Mouse (Mus musculus): Measurements from ENCODE around the gene Col20a1.

The Col20a1 gene

DNA sequence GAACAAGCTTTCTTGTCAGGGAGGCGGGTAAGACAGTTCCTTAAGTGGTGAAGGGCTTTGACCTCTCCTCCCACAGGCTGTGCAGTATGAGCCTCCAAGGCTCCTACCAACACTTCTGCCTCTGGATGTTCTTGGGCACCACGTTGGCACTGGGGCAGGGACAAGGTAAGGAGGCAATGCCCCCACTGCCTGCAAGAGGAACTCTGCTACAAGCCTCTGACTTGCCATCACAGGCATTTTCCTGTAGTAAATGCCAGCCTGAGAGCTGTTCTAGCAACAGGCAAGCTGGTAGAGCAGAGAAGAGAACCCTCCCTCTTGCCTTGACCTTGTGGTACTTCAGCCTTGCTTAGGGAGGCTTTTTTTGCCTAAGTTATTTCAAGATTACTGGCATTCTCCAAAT lies at the start of gene Col20a1:
TSS of gene Col20a1 (plus strand) at position 87 of the 400 bp plus-strand sequence.
- DNase-seq (ENCODE audit: low read depth, low spot score), result no peak

DNA sequence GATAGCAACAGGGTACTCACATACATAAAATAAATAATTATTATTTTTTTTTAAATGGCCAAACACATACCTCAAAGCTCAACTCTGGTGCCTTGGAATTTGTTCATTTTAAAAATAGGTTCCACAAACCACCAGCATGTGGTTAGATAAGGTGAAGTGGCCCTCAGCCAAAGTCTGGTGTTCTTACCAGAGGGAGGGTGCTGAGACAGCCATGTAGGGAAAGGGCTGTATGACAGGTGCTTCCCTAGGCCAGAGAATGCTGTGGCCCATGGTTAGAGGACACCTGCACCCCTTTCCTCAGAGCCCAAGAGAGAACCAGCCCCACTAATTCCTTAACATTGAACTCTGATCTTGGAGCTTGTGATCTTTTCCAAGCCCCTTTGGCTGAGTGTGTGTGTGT lies 46.1 kb upstream of the Col20a1 start:
- DNase-seq (ENCODE audit: low read depth, low spot score), result no peak

DNA sequence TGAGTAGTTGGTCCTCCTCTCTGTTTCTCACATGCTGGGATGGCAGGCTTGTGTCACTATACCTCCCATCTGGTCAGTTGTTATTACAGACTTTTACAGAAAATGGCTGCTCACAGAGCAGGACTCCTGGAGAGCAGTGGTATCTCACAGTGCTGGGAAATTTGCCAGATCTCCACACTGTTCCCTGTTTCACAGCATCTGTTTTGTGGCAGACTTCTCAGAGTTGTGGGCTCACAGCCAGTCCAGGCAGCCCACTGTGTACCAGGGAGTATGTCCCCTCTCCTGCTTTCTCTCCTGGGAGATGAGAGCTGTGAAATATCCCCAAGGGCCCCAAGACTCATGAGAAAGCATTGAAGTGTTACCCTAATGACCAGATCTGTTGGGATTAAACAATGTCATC lies 44.5 kb upstream of the Col20a1 start:
- no peak for DNase-seq (ENCODE audit: low read depth, low spot score)

DNA sequence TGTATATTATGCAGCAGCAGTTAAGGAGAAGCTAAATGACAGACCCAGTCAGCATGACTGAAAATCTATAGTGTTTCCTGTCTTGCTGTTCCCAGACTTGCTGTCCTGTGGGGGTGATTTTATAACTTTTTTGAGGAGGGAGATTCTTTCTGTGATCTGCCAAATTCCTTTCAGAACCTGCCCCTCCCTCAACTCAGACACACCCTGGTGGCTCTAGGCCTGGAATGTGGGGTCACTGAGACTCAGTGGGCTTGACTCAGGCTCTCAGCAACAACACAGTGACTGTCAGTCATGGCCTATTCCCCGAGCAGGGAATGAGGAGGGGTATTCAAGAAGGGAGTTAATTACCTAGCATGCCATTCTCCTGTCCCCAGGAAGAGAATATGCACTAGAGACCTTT lies 36.4 kb upstream of the Col20a1 start:
- peak; percentile 58 for DNase-seq (ENCODE audit: low read depth, low spot score)

DNA sequence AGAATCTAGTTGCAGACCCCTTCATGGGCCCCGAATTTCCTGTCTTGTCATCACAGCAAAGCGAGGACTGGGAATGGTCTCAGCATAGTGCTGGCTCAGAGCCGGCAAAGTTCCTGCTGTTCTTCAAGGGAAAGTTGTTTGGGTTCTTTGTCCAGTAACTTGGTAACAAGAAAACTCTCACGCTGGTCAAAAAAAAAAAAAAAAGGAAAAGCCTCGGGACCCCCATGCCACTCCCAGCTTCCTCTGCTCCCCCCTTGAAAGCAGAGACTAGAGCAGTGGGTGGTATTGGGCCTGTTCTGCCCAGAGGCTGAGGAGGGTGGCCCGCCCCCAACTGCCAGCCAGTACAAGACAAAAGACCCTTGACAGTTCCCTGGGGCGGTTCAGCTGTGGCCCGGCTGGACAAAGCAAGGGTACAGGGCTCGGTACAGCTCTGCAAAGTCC lies 33.6 kb upstream of the Col20a1 start:
- peak; percentile 71 for DNase-seq (ENCODE audit: low read depth, low spot score)

DNA sequence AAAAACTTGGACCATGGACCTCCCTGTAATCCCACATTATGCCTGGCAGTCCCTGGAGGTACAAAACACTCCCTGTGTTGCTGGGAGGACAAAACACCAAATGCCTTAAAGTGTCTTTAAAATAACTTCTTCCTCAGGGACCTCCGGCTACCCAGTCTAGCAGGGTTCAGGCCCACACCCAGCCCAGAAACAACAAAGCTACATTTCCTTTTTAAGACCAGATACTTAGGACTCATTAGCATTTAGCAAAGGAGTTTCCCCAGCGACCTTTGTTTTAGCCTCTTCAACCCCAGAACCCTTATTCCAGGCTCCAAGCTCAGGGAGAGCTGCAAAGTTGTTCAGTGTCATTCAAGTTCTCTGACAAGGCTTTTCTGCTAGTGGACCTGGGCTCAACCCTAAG lies 32.7 kb upstream of the Col20a1 start:
- no peak for DNase-seq (ENCODE audit: low read depth, low spot score)

DNA sequence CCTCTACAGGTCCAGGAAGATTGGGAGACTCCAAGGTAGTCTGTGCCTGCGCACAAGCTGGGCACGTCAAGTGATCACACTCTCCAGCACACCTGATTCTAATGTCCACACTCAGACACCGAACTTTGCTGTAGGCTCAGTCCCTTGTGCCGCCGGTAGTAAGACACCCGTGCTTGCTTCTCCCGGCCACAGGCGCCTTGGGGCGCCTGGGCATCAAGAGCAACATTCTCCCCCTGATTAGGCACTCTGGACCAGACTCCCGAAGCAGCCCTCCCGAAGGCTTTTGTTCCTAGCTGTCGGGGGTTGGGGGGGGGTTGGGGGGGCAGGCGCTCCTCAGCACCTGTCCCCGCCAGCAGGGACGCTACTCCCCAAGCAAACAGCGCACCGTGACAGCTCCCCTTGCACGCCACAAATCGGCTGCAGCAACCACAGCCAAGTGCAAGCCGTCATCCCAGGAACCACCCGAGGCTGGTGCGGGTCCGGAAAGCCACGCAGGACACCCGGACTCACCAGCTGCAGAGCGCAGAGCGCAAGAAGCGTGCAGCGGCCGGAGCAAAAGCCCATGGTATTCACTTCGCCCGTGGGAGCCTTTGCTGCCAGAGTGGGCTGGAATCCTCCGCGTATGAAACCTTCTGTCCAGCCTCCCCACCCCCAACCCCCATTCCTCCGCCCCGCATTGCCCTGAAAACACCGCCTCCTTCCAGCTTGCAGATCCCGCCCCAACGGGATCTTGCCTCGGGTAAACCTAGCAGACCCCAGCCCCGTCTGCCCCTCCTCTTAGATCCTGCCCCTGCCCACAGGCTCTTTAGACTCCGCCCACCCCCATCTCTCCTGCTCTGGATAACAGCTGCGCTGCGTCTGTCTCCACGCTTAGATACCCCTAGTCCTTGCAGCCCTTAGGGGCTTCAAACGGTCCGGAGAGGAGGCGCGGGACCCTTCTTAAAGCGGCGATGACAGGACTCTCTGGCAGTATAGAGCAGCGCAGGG lies 32.0 kb upstream of the Col20a1 start, which contains the start of gene Nkain4:
TSS of gene Nkain4 (minus strand) at position 639 of the 987 bp plus-strand sequence.
- peak; percentile 92 for DNase-seq (ENCODE audit: low read depth, low spot score)

DNA sequence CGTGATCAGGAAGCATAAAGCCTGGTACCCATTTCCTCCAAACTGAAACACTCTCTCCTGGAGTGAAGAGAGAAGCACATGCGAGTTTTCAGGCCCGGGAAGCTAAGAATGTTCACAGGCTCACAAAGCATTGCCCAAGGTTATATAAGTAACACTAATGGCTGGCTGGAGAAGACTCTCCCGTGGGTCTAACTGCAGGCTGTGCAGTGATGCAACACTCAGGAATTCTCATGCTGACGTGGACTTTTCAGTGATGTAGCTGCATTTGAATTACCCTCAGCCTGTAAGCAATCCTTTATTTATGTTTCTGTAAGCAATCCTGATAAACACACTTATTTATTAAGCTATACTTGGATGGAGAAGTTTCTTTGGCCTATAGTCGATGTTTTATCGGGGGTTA lies 26.7 kb upstream of the Col20a1 start:
- DNase-seq (ENCODE audit: low read depth, low spot score), result no peak

DNA sequence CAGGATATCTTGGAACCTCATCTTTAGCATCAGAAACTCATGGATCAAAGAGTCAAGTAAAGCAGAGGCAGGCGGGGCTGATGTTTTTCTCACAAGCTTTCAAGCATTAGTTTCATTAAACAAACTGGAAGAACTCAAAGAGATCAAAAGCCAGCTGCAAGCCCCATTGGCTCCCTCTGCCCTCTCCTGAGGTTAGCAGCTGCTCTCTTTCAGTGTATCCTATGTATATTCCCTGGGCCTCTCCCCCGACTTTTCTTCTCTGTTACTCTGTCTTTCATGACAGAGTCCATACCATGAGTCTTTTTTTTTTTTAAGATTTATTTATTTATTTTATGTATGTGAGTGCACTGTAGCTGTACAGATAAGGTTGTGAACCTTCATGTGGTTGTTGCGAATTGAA lies 26.1 kb upstream of the Col20a1 start:
- DNase-seq (ENCODE audit: low read depth, low spot score), result no peak

DNA sequence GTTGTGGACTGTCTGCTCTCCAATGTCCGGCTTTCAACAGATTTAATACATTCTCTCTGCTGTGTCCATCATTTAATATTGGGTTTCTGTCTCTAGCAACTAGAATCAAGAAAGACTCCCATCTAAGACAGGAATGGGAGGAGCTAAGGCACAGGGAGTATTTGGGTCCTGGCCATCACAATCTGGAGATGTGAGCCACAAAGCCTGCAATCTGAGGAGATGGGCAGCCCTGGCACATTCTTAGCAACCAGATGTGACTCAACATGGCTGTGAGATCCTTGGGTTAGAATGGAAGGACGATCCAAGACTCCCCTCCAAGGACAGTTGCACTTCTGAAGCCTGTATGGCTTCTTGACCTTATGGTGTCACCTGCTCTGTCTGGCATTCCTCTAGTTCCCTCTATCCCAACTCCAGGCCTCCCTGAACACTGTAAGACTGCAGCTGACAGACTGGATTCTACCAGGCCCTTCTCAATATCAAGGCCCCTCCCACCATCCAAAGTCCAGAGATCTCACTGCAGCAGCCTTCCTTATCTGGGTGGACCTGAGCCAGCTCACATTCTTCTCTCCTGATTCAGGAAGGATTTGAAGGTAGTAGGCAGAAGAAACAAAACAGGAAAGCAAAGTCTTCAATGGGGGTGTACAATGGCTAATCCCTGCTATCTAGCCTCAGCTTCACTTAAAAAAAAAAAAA lies 23.6 kb upstream of the Col20a1 start:
- no peak for DNase-seq (ENCODE audit: low read depth, low spot score)

DNA sequence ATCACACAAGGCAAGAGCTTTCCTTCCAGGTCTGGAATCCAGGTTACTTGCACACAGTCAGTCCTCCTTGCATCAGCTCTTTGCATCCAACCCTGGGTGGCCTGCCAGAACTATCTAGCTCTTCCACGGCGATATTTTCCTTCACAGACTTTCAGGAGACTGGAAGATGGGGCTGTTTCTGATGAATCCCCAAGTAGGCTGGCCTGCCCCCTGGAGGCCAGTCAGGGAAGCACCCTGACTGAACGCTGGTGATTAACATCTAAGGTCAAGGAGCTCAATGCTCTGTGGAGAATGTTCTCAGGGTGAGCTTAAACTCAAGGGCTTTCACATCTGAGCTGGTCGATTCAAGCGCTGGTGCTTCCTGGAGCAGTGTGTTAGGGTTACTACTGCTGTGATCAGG lies 22.4 kb upstream of the Col20a1 start:
- peak; percentile 92 for DNase-seq (ENCODE audit: low read depth, low spot score)

DNA sequence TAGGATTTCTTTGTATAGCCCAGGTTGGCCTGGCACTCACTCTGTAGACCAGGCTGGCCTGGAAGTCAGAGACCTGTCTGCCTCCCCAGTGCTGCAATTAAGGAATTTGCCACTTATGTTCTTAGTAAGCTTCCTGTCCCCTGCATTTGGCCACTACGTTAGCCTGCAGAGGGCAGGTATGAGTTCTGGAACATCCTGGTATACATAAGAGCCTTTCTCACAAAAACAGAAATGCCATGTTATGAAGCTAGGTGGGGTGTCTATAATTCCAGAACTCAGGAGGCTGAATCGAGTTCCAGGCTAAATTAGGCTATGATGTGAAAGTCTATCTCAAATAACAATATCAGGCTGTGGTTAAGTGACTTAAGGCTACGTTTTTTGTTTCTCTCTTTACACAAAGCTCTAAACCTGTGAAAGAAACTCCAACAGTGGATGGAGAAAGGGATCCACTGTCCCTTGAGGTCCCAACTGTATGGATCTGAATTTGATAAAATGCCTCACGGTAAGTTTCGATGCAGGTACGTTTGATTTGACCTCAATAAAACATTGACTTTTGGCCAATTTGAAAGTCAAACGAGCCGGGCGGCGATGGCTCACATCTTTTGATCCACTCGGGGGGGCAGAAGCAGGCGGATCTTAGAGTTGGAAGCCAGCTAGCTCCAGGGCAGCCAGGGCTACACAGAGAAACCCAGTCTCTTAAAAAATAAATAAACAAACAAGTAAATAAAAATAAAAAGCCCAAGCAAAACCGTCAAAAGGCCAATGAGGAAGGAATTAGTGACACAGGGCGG lies 20.0 kb upstream of the Col20a1 start:
- DNase-seq (ENCODE audit: low read depth, low spot score), result no peak

DNA sequence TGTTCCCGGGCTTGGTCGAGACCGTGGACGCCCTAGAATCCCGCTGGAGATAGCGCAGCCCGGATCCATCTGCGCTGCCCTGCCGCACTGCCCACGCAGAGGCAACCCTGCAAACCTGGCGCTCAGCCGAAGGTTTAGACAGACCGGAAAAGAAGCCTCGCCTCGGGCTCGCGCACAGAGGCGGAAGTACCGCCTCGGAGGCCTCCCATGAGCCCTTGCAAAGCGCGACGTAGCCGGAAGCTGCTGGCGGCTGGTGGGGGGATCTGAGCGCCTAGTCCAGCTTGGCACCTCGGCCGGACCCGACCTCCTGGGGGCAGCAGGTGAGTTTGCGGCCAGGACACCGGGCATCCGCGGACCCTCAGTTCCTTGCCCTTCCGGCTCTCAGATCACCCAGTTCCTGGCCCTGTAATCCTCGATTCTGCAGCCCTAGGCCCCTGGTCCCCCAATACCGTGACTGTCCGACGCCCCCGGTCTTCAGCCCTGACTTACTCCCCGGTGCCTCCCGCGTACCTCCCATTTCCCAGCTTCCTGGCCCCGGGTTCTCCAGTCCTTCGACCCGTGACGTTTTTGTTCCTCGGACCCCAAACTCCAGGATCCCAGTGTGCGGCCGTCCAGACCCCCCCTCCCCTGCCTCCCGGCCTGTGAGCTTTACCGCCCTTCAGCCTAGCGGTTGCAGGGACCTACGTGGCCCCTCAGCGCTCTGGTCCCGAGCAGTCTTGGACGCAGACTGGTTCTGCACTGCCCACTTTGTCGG lies 19.1 kb upstream of the Col20a1 start, which contains the start of gene Arfgap1:
TSS of gene Arfgap1 (plus strand) at position 216 of the 754 bp plus-strand sequence.
- DNase-seq (ENCODE audit: low read depth, low spot score), result peak; percentile 89

DNA sequence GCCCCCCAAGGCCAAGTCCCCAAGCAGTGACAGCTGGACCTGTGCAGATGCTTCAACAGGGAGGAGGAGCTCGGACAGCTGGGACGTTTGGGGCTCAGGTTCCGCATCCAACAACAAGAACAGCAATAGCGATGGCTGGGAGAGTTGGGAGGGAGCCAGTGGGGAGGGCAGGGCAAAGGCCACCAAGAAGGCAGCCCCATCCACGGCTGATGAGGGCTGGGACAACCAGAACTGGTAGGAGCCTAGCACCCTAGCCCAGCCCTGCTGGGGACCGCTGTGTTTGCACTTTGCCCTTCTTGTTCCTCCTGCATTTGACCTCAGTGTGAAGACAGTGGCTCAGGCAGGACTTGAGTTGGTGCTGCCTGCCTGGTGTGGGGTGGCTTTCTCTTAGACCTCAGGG lies 5.2 kb upstream of the Col20a1 start:
- DNase-seq (ENCODE audit: low read depth, low spot score), result no peak

DNA sequence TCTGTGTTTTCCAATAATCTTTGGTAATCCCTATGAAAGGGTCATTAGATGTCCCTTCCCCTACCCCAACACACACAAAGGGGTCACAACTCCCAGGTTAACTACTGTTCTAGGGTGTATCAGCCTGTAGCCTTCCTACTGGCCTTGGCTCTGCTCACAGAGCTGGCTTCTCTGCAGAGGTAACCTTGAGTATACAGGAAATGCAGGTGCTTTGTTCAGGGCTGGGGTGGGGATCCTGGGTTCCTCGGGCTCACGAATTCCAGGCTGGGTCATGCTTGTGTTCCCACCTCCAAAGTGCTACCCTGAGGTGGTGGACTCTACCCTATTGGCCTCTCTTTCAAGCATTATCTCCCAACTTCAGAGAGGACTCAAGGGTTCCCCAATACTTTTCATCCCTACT lies 700 bp upstream of the Col20a1 start:
- DNase-seq (ENCODE audit: low read depth, low spot score), result peak; percentile 71

DNA sequence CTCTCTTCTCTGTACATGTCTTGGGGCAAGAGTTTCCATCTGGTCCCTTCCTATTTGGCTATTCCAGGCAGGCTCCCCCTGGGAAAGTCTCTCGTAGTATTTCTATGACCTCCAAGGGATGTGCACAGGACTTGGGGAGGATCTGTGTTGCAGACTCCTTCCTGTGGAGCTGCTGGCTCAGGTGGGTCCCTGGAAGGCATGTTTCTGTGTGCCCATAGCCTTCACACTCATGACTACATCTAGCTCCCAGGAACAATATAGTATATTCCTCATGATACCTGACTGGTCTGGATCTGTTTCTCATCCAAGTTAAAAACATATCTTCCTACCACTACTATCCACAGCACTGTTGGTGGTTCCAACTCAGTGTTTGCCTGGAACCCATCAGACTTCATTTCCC lies 666 bp downstream of the Col20a1 start:
- DNase-seq (ENCODE audit: low read depth, low spot score), result no peak

DNA sequence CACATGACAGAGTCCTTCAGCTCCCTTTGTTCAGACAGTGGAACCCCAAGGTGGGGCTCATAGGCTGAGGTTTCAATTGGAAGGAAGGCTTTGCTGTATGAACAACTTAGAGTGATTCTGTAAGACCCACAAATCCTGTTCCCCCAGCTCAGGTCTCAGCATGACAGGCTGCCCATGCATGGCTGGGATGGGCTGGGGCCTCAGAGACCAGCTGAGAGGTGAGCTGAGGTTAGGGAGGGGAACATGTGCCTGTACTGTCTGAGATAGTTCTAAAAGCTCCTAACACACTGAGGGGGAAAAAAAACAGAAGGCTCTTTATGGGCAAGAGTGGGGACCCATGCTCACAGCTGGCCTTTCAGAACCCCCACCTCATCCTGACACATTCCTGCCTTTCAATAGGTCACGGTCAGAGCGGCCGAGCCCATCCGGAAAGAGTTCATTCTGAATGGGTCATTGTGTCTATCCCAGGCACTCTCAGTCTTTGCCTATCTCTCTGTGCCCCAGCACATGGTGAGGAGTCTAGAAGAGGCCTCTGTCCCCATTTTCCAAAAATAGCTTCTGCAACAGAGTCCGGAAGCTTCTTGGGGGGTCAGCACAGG lies 1.2 kb downstream of the Col20a1 start:
- DNase-seq (ENCODE audit: low read depth, low spot score), result no peak

DNA sequence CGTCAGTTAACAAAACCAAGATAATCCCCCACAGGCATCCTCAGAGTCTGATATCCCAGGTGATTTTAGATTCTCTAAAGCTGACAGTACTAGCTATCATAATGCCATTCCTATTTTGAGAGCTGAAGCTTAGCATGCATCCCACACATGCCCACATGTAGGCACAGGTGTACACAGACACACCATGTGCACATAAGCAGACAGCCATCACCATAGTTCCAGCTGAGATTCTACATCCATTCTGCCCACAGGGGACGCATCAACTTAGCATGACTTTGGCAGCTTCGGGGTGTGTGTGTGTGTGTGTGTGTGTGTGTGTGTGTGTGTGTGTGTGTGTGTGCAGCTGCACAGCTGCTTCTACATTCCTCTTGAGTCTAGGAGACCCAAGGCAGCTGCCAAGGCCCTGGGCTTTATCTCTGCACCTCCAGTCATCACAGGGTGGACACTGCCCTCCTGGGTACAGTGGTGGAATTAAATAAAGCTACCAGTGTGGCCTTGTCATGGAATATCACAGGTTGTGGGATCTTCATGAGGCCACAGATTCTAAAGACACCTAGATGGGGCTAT lies 2.1 kb downstream of the Col20a1 start:
- no peak for DNase-seq (ENCODE audit: low read depth, low spot score)

DNA sequence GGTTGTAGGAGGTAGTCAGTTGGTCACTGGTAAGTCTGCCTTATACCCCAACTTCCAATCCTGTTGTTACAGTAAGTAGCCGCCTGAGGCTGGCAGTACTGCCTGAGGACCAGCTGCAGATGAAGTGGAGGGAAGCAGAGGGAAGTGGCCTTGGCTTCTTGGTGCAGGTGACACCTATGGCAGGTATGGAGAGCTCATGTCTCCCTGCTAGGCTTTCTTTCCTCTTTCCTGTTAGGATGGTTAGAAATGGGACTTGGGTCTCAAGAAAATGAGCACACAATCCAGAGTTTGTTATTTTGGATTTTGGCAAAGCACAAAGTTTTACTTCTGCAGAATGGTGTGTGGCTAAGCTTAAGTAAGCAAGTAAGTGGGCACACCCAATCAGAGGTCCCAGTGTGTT lies 2.6 kb downstream of the Col20a1 start:
- no peak for DNase-seq (ENCODE audit: low read depth, low spot score)

DNA sequence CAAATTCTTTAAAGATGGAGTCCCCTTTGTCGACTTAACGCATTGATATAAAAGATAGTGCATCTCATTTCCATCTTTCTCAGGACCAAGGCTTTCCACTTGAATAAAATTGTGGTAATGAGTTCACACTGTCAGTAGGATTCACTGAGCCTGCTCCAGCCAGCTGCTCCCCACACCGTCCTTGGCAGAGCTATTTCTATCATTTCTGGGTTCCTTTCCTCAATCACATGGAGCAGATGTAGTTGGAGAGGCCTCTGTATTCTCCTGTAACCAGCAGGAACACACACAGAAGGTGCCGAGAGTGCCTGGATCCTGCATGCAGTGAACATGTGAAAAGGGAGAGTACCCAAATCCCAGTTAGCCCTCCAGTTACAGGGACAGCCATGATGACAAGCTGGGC lies 4.0 kb downstream of the Col20a1 start:
- no peak for DNase-seq (ENCODE audit: low read depth, low spot score)
